Mouse (Mus musculus) embryonic facial prominence, embryonic 12.5 days (tissue): ENCODE results near the gene Ric8b. TPM values are rescaled to one million over a fixed set of nuclear protein-coding genes. Genes with fewer than 3 reads are reported as not detected.

Source experiments
- ATAC-seq: fragments of 200-750 bp; cut with Nextera tagmentation; 2 replicates; pipeline ENCODE4 v1.8.0; 2017; ENCODE audit not compliant: insufficient number of reproducible peaks, insufficient read depth, low FRiP score, low TSS enrichment
- H3K27ac ChIP-seq: fragments of 300-500 bp; sonication (generic); 2 replicates; pipeline ENCODE4 v1.5.1; 2016; ENCODE audit warnings: mild to moderate bottlenecking
- H3K27me3 ChIP-seq: fragments of 300-500 bp; sonication (generic); 2 replicates; pipeline ENCODE4 v1.6.1; 2016; ENCODE audit warnings: mild to moderate bottlenecking, moderate library complexity
- H3K36me3 ChIP-seq: fragments of 300-500 bp; sonication (generic); 2 replicates; pipeline ENCODE4 v1.6.1; 2016; ENCODE audit warnings: mild to moderate bottlenecking
- H3K4me1 ChIP-seq: fragments of 300-500 bp; sonication (generic); 2 replicates; pipeline ENCODE4 v1.6.1; 2016
- H3K4me2 ChIP-seq: fragments of 300-500 bp; sonication (generic); replicated peaks from 2 replicates; pipeline ENCODE4 v1.6.1; 2016; ENCODE audit warnings: mild to moderate bottlenecking, moderate library complexity
- H3K4me3 ChIP-seq: fragments of 300-500 bp; sonication (generic); 2 replicates; pipeline ENCODE4 v1.5.1; 2016; ENCODE audit warnings: mild to moderate bottlenecking
- H3K9ac ChIP-seq: fragments of 300-500 bp; sonication (generic); 2 replicates; pipeline ENCODE4 v1.6.1; 2016; ENCODE audit warnings: mild to moderate bottlenecking, moderate library complexity
- H3K9me3 ChIP-seq: fragments of 300-500 bp; sonication (generic); 2 replicates; pipeline ENCODE4 v1.6.1; 2016; ENCODE audit warnings: mild to moderate bottlenecking, moderate library complexity
- WGBS: fragments of 180-500 bp; shearing (Covaris S2); methylation state at CpG from one replicate; pipeline ENCODE4 v1.1.7; 2016; 5-methylcytosine and 5-hydroxymethylcytosine counted together
- polyA plus RNA-seq: library from polyadenylated mRNA; unstranded; fragments of >200 nt; fragmentation: Nextera tagmentation; extraction: Ambion mirVana; gene quantifications from 2 replicates; pipeline ENCODE4 v1.2.1, GENCODE M21; 2016

The Ric8b gene
- polyA plus RNA-seq: 30.4 and 32.6 TPM in 2 replicates

DNA sequence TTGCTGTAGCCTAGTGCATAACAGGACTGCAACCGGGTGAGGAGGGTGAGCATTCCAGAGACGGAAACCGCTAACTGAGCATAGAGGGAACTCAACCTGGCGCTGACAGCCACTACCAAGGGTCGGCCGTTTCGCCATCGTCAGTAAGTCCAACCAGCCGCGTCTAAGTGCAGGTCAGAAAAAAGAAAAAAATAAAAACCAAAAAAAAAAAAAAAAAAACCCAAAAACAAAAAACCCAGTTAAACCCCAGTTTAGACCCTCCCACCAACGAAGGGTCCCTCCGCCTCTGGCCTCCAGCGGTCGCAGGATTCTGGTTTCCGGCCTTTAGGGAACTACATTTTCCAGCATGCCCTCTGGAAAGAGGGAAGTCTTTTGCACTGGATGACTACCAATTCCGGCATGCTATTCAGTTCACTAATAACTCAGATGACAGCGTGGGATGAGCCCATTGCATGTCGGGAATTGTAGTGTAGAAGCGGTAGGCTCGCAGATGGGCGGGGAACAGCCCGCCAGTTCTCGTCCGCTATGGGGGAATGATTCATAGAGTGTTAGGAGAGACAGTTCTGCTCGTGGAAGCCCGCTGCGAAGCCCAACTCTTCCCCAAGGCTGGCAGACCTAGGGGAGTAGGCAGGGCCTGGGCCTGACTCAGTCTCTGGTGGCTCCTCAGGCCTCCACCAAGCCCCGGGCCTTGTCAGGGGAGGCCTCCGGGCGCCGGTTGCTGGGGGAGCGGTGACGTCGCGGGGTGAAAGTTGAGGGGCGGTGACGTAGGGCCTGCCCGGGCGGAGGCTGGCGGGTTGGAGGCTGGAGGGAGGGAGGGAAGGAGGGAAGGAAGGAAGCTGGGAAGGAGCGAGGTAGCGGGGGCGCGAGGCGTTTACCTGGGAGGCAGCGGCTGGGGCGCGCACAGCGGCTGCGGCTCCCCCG is at the start of gene Ric8b:
Ric8b (plus strand) TSS at position 807 of the 921 bp plus-strand sequence.
- Histone ChIP-seq H3K4me1 (peaks cover 9% of the 10 kb centered on the region), H3K27me3 (no peaks in the 10 kb centered on the region), H3K36me3 (no peaks in the 10 kb centered on the region), H3K27ac (peak within 1 kb of the TSS; percentile 95), H3K4me3 (peak within 1 kb of the TSS; percentile 80), H3K9ac (peak within 1 kb of the TSS; percentile 80), H3K4me2 (peak within 1 kb of the TSS; percentile 86), H3K9me3 (no peaks in the 10 kb centered on the region)
- peak; percentile 96 for ATAC-seq
- WGBS: under 1% methylated on average over 51 of the region's 51 CpGs

DNA sequence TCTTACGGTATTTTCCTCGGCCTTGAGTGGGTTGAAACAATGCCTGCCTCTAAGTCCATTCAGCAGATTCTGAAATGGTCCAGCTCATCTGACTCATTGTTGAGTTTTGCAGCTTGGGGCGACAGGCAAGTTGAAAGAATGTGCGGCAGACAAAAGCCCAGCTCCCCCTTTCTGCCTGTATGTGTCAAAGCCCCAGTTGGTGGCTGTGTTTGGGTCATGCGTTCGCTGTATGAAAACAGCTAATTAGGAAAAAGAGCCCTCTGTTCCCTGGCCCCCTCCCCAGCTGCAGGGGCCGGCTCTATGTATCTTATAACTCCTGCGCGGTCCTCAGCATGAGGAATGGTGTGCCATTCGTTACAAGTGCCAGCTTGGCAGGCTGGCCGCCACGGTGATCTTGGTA is 46.1 kb upstream of the Ric8b start:
- Histone ChIP-seq H3K9me3 (no peaks in the 10 kb centered on the region), H3K9ac (no peak overlapping the region), H3K4me2 (no peak overlapping the region), H3K27me3 (no peaks in the 10 kb centered on the region), H3K27ac (no peak overlapping the region), H3K4me1 (no peaks in the 10 kb centered on the region), H3K36me3 (no peaks in the 10 kb centered on the region), H3K4me3 (no peak overlapping the region)
- 54% methylated on average over 12 of the region's 12 CpGs for WGBS
- no peak for ATAC-seq

DNA sequence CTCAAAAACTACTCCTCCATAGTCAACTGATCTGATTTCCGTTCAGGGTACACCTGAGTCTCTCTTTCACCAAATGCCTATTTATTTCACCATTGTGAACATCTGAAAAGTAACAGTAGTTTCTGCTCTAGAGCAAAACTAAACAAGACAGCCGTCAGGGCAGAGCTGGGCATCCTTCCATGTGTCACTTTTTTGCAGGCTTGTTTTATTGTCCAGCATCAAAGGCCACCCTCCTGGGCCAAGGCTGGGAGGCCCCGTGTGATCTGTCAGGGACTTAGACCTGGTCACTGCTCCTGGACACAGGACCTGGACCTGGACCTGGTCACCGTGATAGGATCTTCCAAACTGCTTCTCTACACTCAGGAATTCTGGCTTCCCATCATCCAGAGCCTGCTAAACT is 45.5 kb upstream of the Ric8b start:
- no peak overlapping the region for H3K4me2 ChIP-seq
- no peaks in the 10 kb centered on the region for H3K27me3 ChIP-seq
- no peak overlapping the region for H3K4me3 ChIP-seq
- H3K36me3 ChIP-seq: no peaks in the 10 kb centered on the region
- no peak overlapping the region for H3K9ac ChIP-seq
- no peak for ATAC-seq
- WGBS: 87% methylated on average over 4 of the region's 4 CpGs
- no peaks in the 10 kb centered on the region for H3K9me3 ChIP-seq
- H3K27ac ChIP-seq: no peak overlapping the region
- no peaks in the 10 kb centered on the region for H3K4me1 ChIP-seq

DNA sequence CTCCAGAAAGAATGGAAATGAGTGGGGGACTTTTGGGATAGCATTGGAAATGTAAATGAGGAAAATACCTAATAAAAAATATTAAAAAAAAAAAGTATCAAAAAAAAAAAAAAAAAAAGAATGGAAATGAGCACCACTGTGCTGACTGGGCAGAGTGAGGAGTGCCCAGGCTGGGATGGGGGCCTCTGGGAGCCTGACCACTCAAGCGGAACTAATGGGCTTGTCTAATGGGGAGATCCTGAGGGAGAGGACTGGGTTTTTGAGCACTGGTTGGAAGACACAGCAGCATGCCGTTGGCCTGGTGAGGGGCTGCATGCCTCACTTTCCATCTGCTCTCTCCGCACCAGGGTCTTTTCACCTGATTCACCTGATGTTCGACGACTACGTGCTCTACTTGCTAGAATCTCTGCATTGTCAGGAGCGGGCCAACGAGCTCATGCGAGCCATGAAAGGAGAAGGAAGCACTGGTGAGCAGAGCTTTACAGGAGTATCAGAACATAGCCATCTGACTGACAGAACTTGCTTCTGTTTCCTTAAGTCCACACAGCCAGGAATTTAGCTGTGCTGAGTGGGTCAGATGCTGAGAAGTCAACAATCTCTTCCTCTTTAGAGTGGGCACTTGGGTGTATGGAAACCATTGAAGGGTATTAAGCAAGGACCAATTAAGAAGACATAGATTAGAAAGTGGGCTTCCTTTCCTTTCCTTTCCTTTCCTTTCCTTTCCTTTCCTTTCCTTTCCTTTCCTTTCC is 37.4 kb upstream of the Ric8b start:
- H3K27ac ChIP-seq: no peak overlapping the region
- ATAC-seq: no peak
- 56% methylated on average over 9 of the region's 9 CpGs for WGBS

DNA sequence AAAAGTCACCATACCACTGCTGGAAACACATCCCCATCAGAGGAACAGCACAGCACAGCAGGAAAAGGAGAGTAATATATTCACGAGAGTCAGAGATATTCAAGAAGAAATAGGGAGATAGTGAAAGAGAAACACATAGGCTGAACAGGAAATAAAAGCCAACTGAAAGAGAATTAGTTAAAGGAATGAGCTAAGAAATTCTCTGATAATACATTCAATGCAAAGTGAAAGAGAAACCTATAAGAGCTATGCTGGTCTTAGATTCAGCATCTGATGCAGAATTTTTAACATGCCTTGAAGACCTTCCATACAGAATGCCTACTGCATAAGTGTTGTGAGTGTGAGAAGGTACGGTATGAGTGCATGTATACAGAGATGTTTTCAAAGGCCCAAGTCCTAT is 34.9 kb upstream of the Ric8b start:
- 87% methylated on average over 2 of the region's 2 CpGs for WGBS

More for the DNA sequence above, 37.4 kb upstream of the Ric8b start:
- no peak overlapping the region for H3K9ac ChIP-seq
- H3K4me1 ChIP-seq: no peaks in the 10 kb centered on the region
- H3K4me2 ChIP-seq: no peak overlapping the region
- H3K9me3 ChIP-seq: no peaks in the 10 kb centered on the region
- no peak overlapping the region for H3K4me3 ChIP-seq
- H3K36me3 ChIP-seq: no peaks in the 10 kb centered on the region
- no peaks in the 10 kb centered on the region for H3K27me3 ChIP-seq

DNA sequence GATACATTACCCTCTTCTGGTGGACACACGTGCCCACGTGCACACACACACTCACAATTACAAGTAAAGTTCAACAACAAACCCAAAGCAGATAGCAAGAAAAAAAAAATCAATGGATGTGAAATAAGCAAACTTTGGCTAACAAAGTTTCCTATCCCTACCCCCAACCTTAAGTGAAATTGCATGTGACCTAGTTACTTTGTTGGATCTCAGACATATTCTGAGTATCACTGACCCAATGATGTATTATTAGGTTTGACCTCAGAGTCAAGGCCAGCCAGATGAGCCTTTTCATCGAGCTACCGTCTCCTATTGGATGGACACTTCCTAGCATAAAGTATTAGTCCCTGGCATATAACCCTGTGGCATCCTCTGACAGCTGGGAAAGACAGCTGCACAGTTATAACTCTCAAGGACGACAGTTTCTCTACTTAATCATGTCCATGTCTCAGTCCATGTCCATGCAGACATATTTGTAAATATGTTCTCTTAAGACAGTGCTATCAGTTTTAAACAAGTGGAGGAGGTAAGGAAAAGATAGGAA is 32.0 kb upstream of the Ric8b start:
- no peak overlapping the region for H3K4me2 ChIP-seq
- no peaks in the 10 kb centered on the region for H3K9me3 ChIP-seq
- H3K27me3 ChIP-seq: no peaks in the 10 kb centered on the region
- no peak overlapping the region for H3K4me3 ChIP-seq
- H3K4me1 ChIP-seq: 0 out of 2 replicates have a peak, but pooled peaks cover 7% of the 10 kb centered on the region
- H3K27ac ChIP-seq: no peak overlapping the region
- no peaks in the 10 kb centered on the region for H3K36me3 ChIP-seq
- no peak for ATAC-seq
- 72% methylated on average over 5 of the region's 5 CpGs for WGBS
- no peak overlapping the region for H3K9ac ChIP-seq

More for the DNA sequence above, 34.9 kb upstream of the Ric8b start:
- Histone ChIP-seq H3K4me3 (no peak overlapping the region), H3K9me3 (no peaks in the 10 kb centered on the region), H3K4me2 (no peak overlapping the region), H3K27ac (no peak overlapping the region), H3K9ac (no peak overlapping the region), H3K36me3 (no peaks in the 10 kb centered on the region), H3K27me3 (no peaks in the 10 kb centered on the region), H3K4me1 (no peaks in the 10 kb centered on the region)
- no peak for ATAC-seq

DNA sequence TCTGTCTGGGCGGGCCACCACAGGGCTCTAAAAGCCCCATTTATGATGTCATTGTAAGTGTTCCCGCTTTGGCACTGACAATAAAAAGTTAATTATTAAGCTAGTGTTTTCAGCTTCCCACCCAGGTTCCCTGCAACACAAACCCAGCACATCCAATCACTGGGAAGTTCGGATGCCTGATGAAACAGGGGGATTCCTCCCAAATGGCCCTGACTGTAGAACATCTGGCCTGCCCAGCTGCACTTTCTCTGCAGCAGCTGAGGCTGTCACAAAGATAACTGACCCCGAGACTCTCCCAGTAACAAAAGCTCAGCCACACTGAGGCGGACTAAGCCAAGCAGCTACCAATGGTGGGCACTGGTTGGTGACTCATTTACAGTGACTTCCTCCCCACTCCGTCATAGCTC is 31.2 kb upstream of the Ric8b start:
- H3K4me3 ChIP-seq: no peak overlapping the region
- 38% methylated on average over 6 of the region's 6 CpGs for WGBS
- ATAC-seq: no peak
- H3K27me3 ChIP-seq: no peaks in the 10 kb centered on the region
- no peaks in the 10 kb centered on the region for H3K36me3 ChIP-seq
- H3K9ac ChIP-seq: no peak overlapping the region
- no peaks in the 10 kb centered on the region for H3K9me3 ChIP-seq
- H3K4me2 ChIP-seq: no peak overlapping the region
- H3K27ac ChIP-seq: no peak overlapping the region
- H3K4me1 ChIP-seq: 0 out of 2 replicates have a peak, but pooled peaks cover 7% of the 10 kb centered on the region

DNA sequence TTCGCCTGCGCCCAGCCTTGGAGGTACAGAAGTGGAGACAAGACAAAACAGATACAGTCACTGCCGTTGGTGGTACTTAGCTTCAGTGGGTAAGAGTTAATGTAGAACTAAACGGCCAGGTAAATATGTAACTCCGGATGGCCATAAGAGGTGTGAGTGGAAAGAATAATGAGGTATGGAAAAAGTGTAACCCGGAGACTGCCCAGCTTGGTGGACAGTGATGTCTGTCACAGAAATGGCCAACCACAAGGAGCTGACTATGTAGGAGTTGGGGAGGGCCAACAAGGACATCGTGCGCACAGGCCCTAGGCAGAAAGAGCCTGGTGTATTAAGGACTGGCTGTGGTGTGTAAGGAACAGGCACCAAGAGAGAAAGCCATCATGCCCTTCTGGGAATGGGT is 30.6 kb upstream of the Ric8b start:
- Histone ChIP-seq H3K4me3 (no peak overlapping the region), H3K27ac (no peak overlapping the region), H3K36me3 (no peaks in the 10 kb centered on the region), H3K9ac (no peak overlapping the region), H3K4me2 (no peak overlapping the region), H3K27me3 (no peaks in the 10 kb centered on the region), H3K9me3 (no peaks in the 10 kb centered on the region), H3K4me1 (0 out of 2 replicates have a peak, but pooled peaks cover 7% of the 10 kb centered on the region)
- 87% methylated on average over 8 of the region's 8 CpGs for WGBS
- ATAC-seq: no peak

DNA sequence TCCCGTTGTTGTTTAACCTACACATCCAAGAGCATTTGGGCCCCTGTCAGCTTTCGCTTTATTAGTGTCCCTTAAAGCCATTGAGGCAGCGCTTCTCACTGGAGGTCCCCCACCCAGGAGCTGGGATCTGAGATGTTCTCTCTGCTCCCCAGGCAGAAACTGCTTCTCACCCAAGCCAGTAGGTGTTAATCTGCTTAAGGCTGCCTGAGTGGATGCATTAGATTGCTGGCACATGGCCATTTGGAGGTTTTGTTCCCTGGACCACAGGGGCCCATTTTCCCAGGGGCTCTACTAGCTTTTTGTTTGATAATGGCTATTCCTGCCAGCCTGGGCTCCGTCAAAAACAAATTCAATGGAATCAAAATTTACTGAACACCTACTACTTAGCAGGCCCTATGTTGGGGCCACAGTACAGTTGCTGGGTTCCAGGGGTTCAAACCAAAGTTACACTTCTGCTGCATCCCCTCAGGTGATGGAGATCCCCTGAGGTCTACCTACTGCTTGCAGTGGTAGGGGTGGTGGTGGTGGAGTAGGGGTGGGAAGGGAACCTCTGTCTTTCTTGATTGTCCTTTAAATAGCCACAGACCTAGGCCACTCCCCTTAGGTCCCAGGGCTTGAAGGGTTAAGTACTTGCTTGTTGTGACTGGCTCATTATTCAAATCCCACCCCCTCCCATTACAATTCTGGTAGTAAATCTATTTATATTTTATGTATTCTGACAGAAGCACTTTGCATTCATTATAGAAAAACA is 28.1 kb upstream of the Ric8b start:
- H3K27ac ChIP-seq: no peak overlapping the region
- no peaks in the 10 kb centered on the region for H3K36me3 ChIP-seq
- no peak overlapping the region for H3K9ac ChIP-seq
- H3K4me3 ChIP-seq: no peak overlapping the region
- no peak for ATAC-seq
- 0 out of 2 replicates have a peak, but pooled peaks cover 7% of the 10 kb centered on the region for H3K4me1 ChIP-seq
- 60% methylated on average over 4 of the region's 4 CpGs for WGBS
- H3K4me2 ChIP-seq: no peak overlapping the region
- no peaks in the 10 kb centered on the region for H3K27me3 ChIP-seq
- H3K9me3 ChIP-seq: no peaks in the 10 kb centered on the region

DNA sequence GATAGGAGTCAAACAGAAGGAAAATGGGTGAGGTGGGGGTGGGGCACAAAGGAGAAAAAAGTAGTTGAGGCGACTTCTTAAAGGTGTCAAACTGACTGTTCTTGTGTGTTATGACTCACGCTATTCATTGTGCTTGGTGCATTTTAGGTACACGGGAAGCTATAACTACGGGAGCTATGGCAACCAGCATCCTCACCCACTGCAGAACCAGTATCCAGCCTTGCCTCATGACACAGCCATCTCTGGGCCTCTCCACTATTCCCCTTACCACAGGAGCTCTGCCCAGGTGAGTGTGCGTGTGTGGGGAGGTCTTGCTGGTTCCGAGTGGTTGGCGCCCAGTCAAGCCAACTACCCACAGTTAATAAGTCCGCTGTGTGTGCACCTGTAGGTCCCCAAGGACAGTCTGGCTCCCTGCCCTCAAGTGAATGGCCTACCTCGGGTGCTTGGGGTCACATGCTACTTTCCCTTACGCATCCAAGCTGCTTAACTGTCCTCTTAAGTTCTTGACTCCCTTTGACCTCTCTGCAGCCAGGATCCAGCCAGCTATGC is 21.5 kb upstream of the Ric8b start:
- Histone ChIP-seq H3K27me3 (no peaks in the 10 kb centered on the region), H3K4me3 (no peak overlapping the region), H3K9me3 (no peaks in the 10 kb centered on the region), H3K4me1 (peaks cover 10% of the 10 kb centered on the region; the same call in 1 of the 2 replicates), H3K9ac (no peak overlapping the region), H3K4me2 (no peak overlapping the region), H3K27ac (no peak overlapping the region), H3K36me3 (no peaks in the 10 kb centered on the region)
- WGBS: 95% methylated on average over 10 of the region's 10 CpGs
- ATAC-seq: no peak
